Mouse (Mus musculus) kidney, embryonic 15.5 days (tissue): ENCODE measurements around the gene Fam149b. TPM values are rescaled to one million over a fixed set of nuclear protein-coding genes. Genes with fewer than 3 reads are reported as not detected.

ENCODE experiments used
- ATAC-seq: fragments of 200-750 bp; cut with Nextera tagmentation; replicated peaks from 2 replicates; pipeline ENCODE4 v1.8.0; 2017; ENCODE audit warnings: moderate TSS enrichment; ENCODE audit not compliant: low FRiP score
- H3K27ac ChIP-seq: fragments of 300-500 bp; sonication (generic); 2 replicates; pipeline ENCODE4 v1.5.1; 2015; ENCODE audit warnings: mild to moderate bottlenecking, inconsistent platforms
- H3K27me3 ChIP-seq: fragments of 300-500 bp; sonication (generic); 2 replicates; pipeline ENCODE4 v1.6.1; 2015; ENCODE audit warnings: inconsistent platforms
- H3K36me3 ChIP-seq: fragments of 300-500 bp; sonication (generic); 2 replicates; pipeline ENCODE4 v1.6.1; 2015; ENCODE audit warnings: inconsistent platforms
- H3K4me1 ChIP-seq: fragments of 300-500 bp; sonication (generic); 2 replicates; pipeline ENCODE4 v1.6.1; 2015; ENCODE audit warnings: inconsistent platforms
- H3K4me2 ChIP-seq: fragments of 300-500 bp; sonication (generic); 2 replicates; pipeline ENCODE4 v1.6.1; 2015; ENCODE audit warnings: moderate library complexity, mild to moderate bottlenecking, inconsistent platforms
- H3K4me3 ChIP-seq: fragments of 300-500 bp; sonication (generic); replicated peaks from 2 replicates; pipeline ENCODE4 v1.5.1; 2015; ENCODE audit warnings: mild to moderate bottlenecking, inconsistent platforms
- H3K9ac ChIP-seq: fragments of 300-500 bp; sonication (generic); 2 replicates; pipeline ENCODE4 v1.6.1; 2015; ENCODE audit warnings: mild to moderate bottlenecking, inconsistent platforms
- H3K9me3 ChIP-seq: fragments of 300-500 bp; sonication (generic); replicated peaks from 2 replicates; pipeline ENCODE4 v1.6.1; 2016; ENCODE audit warnings: inconsistent platforms
- WGBS: fragments of 180-500 bp; shearing (Covaris S2); methylation state at CpG from one replicate; pipeline ENCODE4 v1.1.7; 2015; ENCODE audit warnings: mixed read lengths; 5-methylcytosine and 5-hydroxymethylcytosine counted together
- polyA plus RNA-seq: library from polyadenylated mRNA; unstranded; fragments of >200 nt; fragmentation: Nextera tagmentation; extraction: Ambion mirVana; gene quantifications from 2 replicates; pipeline ENCODE4 v1.2.1, GENCODE M21; 2015

Fam149b gene
- polyA plus RNA-seq, 1 experiment from 2014 or later, result 40.0 TPM

- H3K4me1 ChIP-seq, result peaks cover 7% of the 10 kb centered on the region; the same call in 1 of the 2 replicates
- H3K27me3 ChIP-seq, result no peaks in the 10 kb centered on the region
- WGBS, result 83% methylated on average over 9 of the region's 9 CpGs
- H3K9ac ChIP-seq, result no peak overlapping the region
- no peak for ATAC-seq
- H3K36me3 ChIP-seq, result no peaks in the 10 kb centered on the region
- no peak overlapping the region for H3K27ac ChIP-seq
- no peak overlapping the region for H3K4me2 ChIP-seq
- no peak overlapping the region for H3K4me3 ChIP-seq
- no peaks in the 10 kb centered on the region for H3K9me3 ChIP-seq
Observed at GRCm38 (mm10) chr14:20397220-20397619, 49.3 kb downstream of the Fam149b start.

- no peak overlapping the region for H3K4me3 ChIP-seq
- peaks cover 5% of the 10 kb centered on the region; the same call in 1 of the 2 replicates for H3K4me1 ChIP-seq
- no peaks in the 10 kb centered on the region for H3K9me3 ChIP-seq
- WGBS, result 45% methylated on average over 4 of the region's 4 CpGs
- H3K4me2 ChIP-seq, result no peak overlapping the region
- H3K27ac ChIP-seq, result no peak overlapping the region
- ATAC-seq, result no peak
- H3K9ac ChIP-seq, result no peak overlapping the region
- H3K27me3 ChIP-seq, result no peaks in the 10 kb centered on the region
- H3K36me3 ChIP-seq, result no peaks in the 10 kb centered on the region
Observed at GRCm38 (mm10) chr14:20398864-20399263, 50.9 kb downstream of the Fam149b start.

GRCm38 (mm10) chr14:20400071-20400470, 52.1 kb downstream of the Fam149b start:
- Histone ChIP-seq H3K27ac (no peak overlapping the region), H3K9ac (no peak overlapping the region), H3K4me2 (no peak overlapping the region), H3K4me1 (no peaks in the 10 kb centered on the region), H3K27me3 (no peaks in the 10 kb centered on the region), H3K9me3 (no peaks in the 10 kb centered on the region), H3K36me3 (no peaks in the 10 kb centered on the region), H3K4me3 (no peak overlapping the region)
- WGBS, result 48% methylated on average over 1 of the region's 1 CpGs
- ATAC-seq, result no peak

GRCm38 (mm10) chr14:20422257-20422656, 74.3 kb downstream of the Fam149b start:
- H3K9me3 ChIP-seq, result no peaks in the 10 kb centered on the region
- 77% methylated on average over 7 of the region's 7 CpGs for WGBS
- H3K9ac ChIP-seq, result no peak overlapping the region
- no peak for ATAC-seq
- H3K27ac ChIP-seq, result no peak overlapping the region
- H3K4me2 ChIP-seq, result no peak overlapping the region
- no peak overlapping the region for H3K4me3 ChIP-seq
- no peaks in the 10 kb centered on the region for H3K36me3 ChIP-seq
- H3K4me1 ChIP-seq, result no peaks in the 10 kb centered on the region
- no peaks in the 10 kb centered on the region for H3K27me3 ChIP-seq

GRCm38 (mm10) chr14:20423046-20423445, 75.1 kb downstream of the Fam149b start:
- no peaks in the 10 kb centered on the region for H3K36me3 ChIP-seq
- H3K4me2 ChIP-seq, result no peak overlapping the region
- no peaks in the 10 kb centered on the region for H3K9me3 ChIP-seq
- 86% methylated on average over 6 of the region's 6 CpGs for whole genome bisulfite sequencing
- H3K4me3 ChIP-seq, result no peak overlapping the region
- ATAC-seq, result no peak
- H3K27me3 ChIP-seq, result no peaks in the 10 kb centered on the region
- no peak overlapping the region for H3K27ac ChIP-seq
- no peak overlapping the region for H3K9ac ChIP-seq
- H3K4me1 ChIP-seq, result no peaks in the 10 kb centered on the region

- H3K9ac ChIP-seq, result no peak overlapping the region
- H3K27me3 ChIP-seq, result no peaks in the 10 kb centered on the region
- no peak for ATAC-seq
- H3K4me3 ChIP-seq, result no peak overlapping the region
- 15% methylated on average over 1 of the region's 1 CpGs for WGBS
- H3K9me3 ChIP-seq, result no peaks in the 10 kb centered on the region
- no peaks in the 10 kb centered on the region for H3K4me1 ChIP-seq
- H3K27ac ChIP-seq, result no peak overlapping the region
- no peaks in the 10 kb centered on the region for H3K36me3 ChIP-seq
- no peak overlapping the region for H3K4me2 ChIP-seq
Observed at GRCm38 (mm10) chr14:20428593-20428992, 80.6 kb downstream of the Fam149b start.

GRCm38 (mm10) chr14:20429833-20430232, 81.9 kb downstream of the Fam149b start:
- ATAC-seq, result no peak
- Histone ChIP-seq H3K9ac (no peak overlapping the region), H3K9me3 (no peaks in the 10 kb centered on the region), H3K4me2 (no peak overlapping the region), H3K36me3 (no peaks in the 10 kb centered on the region), H3K27ac (no peak overlapping the region), H3K4me3 (no peak overlapping the region), H3K4me1 (no peaks in the 10 kb centered on the region), H3K27me3 (no peaks in the 10 kb centered on the region)
- WGBS, result 39% methylated on average over 1 of the region's 1 CpGs

GRCm38 (mm10) chr14:20431726-20432125, 83.8 kb downstream of the Fam149b start:
- no peaks in the 10 kb centered on the region for H3K9me3 ChIP-seq
- no peak for ATAC-seq
- 69% methylated on average over 6 of the region's 6 CpGs for WGBS
- no peak overlapping the region for H3K9ac ChIP-seq
- no peaks in the 10 kb centered on the region for H3K36me3 ChIP-seq
- H3K27ac ChIP-seq, result no peak overlapping the region
- H3K4me3 ChIP-seq, result no peak overlapping the region
- H3K4me1 ChIP-seq, result no peaks in the 10 kb centered on the region
- no peaks in the 10 kb centered on the region for H3K27me3 ChIP-seq
- no peak overlapping the region for H3K4me2 ChIP-seq

- Histone ChIP-seq H3K4me1 (no peaks in the 10 kb centered on the region), H3K27me3 (no peaks in the 10 kb centered on the region), H3K36me3 (no peaks in the 10 kb centered on the region), H3K9ac (no peak overlapping the region), H3K27ac (no peak overlapping the region), H3K4me3 (no peak overlapping the region), H3K9me3 (no peaks in the 10 kb centered on the region), H3K4me2 (no peak overlapping the region)
- no peak for ATAC-seq
- 88% methylated on average over 4 of the region's 4 CpGs for WGBS
Observed at GRCm38 (mm10) chr14:20432420-20432819, 84.5 kb downstream of the Fam149b start.

Other genes with a start within 250 kb of the Fam149b start
- 11.1 and 12.3 TPM in 2 replicates for gene Saysd1, start 209.6 kb upstream of the Fam149b start, polyA plus RNA-seq
- gene Kcnk5, start 166.4 kb upstream of the Fam149b start, polyA plus RNA-seq, result 15.8 and 17.3 TPM in 2 replicates
- 0.21 TPM in 1 of 2 replicates, not detected in the other for gene Kcnk16, start 79.0 kb upstream of the Fam149b start, polyA plus RNA-seq
- gene Nudt13, start 53.5 kb upstream of the Fam149b start, polyA plus RNA-seq, result 17.4 and 18.2 TPM in 2 replicates
- 54.4 and 61.5 TPM in 2 replicates for gene Ecd, start within 50 bp of the Fam149b start, polyA plus RNA-seq
- 180 and 183 TPM in 2 replicates for gene Dnajc9, start 40.7 kb downstream of the Fam149b start, polyA plus RNA-seq
- gene Mrps16, start 45.5 kb downstream of the Fam149b start, polyA plus RNA-seq, result 96.5 and 97.3 TPM in 2 replicates
- 0.50 and 0.82 TPM in 2 replicates for gene Cfap70, start 104.1 kb downstream of the Fam149b start, polyA plus RNA-seq
- 38.3 and 39.9 TPM in 2 replicates for gene Anxa7, start 132.0 kb downstream of the Fam149b start, polyA plus RNA-seq
- gene Mss51, start 148.7 kb downstream of the Fam149b start, polyA plus RNA-seq, result 0.63 and 1.0 TPM in 2 replicates
- 43.1 and 44.1 TPM in 2 replicates for gene Ppp3cb, start 198.4 kb downstream of the Fam149b start, polyA plus RNA-seq